Mouse (Mus musculus): ENCODE measurements around the gene Cldn16. TPM values are rescaled to one million over a fixed set of nuclear protein-coding genes. Genes with fewer than 3 reads are reported as not detected.

Gene Cldn16
- total and polyA plus RNA-seq, 3 experiments: not detected

DNA sequence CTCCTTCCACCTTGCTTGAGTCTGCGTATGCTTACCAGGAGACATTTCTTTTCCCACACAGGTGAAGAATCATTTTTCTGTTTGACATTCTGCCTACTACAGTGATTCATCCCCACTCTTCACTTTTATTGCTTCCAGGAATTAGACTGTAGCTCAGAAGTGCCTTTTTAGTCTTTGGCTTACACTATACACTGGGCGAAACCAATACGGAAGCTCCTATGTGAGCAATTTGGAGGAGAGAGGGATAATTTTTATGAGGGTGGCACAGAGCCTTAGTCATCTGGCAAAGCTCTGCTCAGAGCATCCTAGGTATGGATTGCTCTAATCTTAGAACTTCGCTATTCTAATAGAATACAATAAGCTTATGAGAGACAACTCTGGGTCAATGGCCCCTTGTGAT is 40.9 kb upstream of the Cldn16 start:
- TF ChIP-seq MYB (IDR thresholded peaks at IDR 0.05; ENCODE audit: low read depth, low read length): no peak
- H3K27ac ChIP-seq (ENCODE audit: control insufficient read depth, low read depth, low read length): no peak overlapping the region
- H3K27me3 ChIP-seq (ENCODE audit: control insufficient read depth in 1 of 2, insufficient read depth in 2 of 2, low read length in 2 of 2): peaks cover 0 to 5% of the 10 kb centered on the region in 2 experiments; a peak in 1 of 4 replicates
- H3K9ac ChIP-seq (ENCODE audit: control insufficient read depth, low read depth, low read length, poor library complexity, severe bottlenecking): no peak overlapping the region
- H3K4me1 ChIP-seq (ENCODE audit: control insufficient read depth in 1 of 2, insufficient read depth in 2 of 2, low read length in 2 of 2): no peaks in the 10 kb centered on the region
- H3K79me2 ChIP-seq (ENCODE audit: control insufficient read depth, insufficient read depth, low read length, poor library complexity): no peaks in the 10 kb centered on the region
- H3K36me3 ChIP-seq (ENCODE audit: control insufficient read depth in 1 of 2, insufficient read depth in 2 of 2, low read length in 2 of 2): no peaks in the 10 kb centered on the region
- no peaks in the 10 kb centered on the region for H3K9me3 ChIP-seq (replicated peaks; ENCODE audit: insufficient read depth, low read length)
- DNase-seq (ENCODE audit: low read depth, low spot score): no peak
- H3K4me3 ChIP-seq (ENCODE audit: control insufficient read depth in 1 of 2, insufficient read depth in 1 of 2, low read depth in 2 of 2, low read length in 2 of 2): no peak overlapping the region

DNA sequence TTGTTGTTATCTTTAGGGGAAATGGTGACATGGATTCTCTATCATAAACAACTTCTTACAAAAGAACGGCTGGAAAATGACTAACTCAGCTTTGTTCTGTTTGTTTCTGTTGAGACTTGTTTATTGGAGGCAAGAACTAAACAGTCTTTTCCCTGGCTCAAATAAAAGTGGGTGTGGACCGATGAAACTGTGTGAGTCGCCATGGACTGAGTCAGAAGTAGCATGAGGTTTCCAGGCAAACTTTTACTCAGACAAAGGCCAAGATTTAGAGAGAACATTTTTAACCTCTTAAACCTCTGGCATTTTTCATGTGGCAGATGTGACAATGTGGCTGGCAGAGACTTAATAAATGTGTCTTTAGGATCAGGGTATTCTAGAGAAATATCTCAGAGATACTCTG is 32.7 kb upstream of the Cldn16 start:
- Histone ChIP-seq H3K79me2 (ENCODE audit: control insufficient read depth, insufficient read depth, low read length, poor library complexity) (no peaks in the 10 kb centered on the region), H3K4me1 (ENCODE audit: control insufficient read depth in 1 of 2, insufficient read depth in 2 of 2, low read length in 2 of 2) (no peaks in the 10 kb centered on the region), H3K36me3 (ENCODE audit: control insufficient read depth in 1 of 2, insufficient read depth in 2 of 2, low read length in 2 of 2) (no peaks in the 10 kb centered on the region), H3K9ac (ENCODE audit: control insufficient read depth, low read depth, low read length, poor library complexity, severe bottlenecking) (no peak overlapping the region), H3K27ac (ENCODE audit: control insufficient read depth, low read depth, low read length) (no peak overlapping the region), H3K27me3 (ENCODE audit: control insufficient read depth in 1 of 2, insufficient read depth in 2 of 2, low read length in 2 of 2) (no peaks in the 10 kb centered on the region), H3K4me3 (ENCODE audit: control insufficient read depth in 1 of 2, insufficient read depth in 1 of 2, low read depth in 2 of 2, low read length in 2 of 2) (no peak overlapping the region), H3K9me3 (replicated peaks; ENCODE audit: insufficient read depth, low read length) (no peaks in the 10 kb centered on the region)
- DNase-seq (ENCODE audit: low read depth, low spot score): no peak
- TF ChIP-seq E2F4 (IDR thresholded peaks at IDR 0.05; ENCODE audit: borderline replicate concordance, low read depth, low read length): no peak
- no peak for TF ChIP-seq POLR2AphosphoS2 (IDR thresholded peaks at IDR 0.05; ENCODE audit: low read length)
- no peak for TF ChIP-seq ETS1 (IDR thresholded peaks at IDR 0.05; ENCODE audit: low read depth, low read length)
- no peak for TF ChIP-seq EP300 (IDR thresholded peaks at IDR 0.05; ENCODE audit: low read depth in 1 of 2, low read length in 2 of 2)
- no peak for TF ChIP-seq MAFK (IDR thresholded peaks at IDR 0.05; ENCODE audit: borderline replicate concordance, low read depth, low read length)
- no peak for TF ChIP-seq ELF1 (IDR thresholded peaks at IDR 0.05; ENCODE audit: low read depth, low read length)
- no peak for TF ChIP-seq MYC (IDR thresholded peaks at IDR 0.05; ENCODE audit: low read depth, low read length)
- no peak for TF ChIP-seq MAX (IDR thresholded peaks at IDR 0.05; ENCODE audit: low read length)
- no peak for TF ChIP-seq UBTF (IDR thresholded peaks at IDR 0.05; ENCODE audit: borderline replicate concordance, insufficient read depth, low read depth, low read length)
- no peak for TF ChIP-seq NELFE (IDR thresholded peaks at IDR 0.05; ENCODE audit: low read depth, low read length)
- no peak for TF ChIP-seq ZKSCAN1 (IDR thresholded peaks at IDR 0.05; ENCODE audit: low read depth, low read length)
- TF ChIP-seq ZNF384 (IDR thresholded peaks at IDR 0.05; ENCODE audit: low read depth, low read length): no peak
- TF ChIP-seq SIN3A (IDR thresholded peaks at IDR 0.05; ENCODE audit: low read length): no peak
- no peak for TF ChIP-seq SMC3 (IDR thresholded peaks at IDR 0.05; ENCODE audit: low read depth, low read length)

DNA sequence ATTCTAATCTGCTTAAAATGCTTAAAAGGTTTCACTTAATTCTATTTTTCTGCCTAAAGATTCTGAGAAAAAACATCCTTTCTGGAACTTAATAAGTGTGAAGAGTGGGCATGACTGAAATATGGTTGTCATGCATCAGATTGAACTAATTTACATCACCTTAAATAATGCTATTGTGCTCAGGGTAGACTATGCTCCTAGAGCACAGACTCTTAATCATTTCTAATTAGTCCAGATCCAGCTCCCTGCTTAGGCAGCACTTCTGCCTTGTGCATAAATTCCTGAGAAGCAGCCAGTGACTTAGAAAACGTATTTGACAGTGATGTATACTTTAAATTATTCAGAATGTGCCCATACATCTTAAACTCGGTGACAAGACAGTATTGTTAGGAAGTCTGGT is 29.4 kb upstream of the Cldn16 start:
- Histone ChIP-seq H3K27me3 (ENCODE audit: control insufficient read depth in 1 of 2, insufficient read depth in 2 of 2, low read length in 2 of 2) (no peaks in the 10 kb centered on the region), H3K9ac (ENCODE audit: control insufficient read depth, low read depth, low read length, poor library complexity, severe bottlenecking) (no peak overlapping the region), H3K36me3 (ENCODE audit: control insufficient read depth in 1 of 2, insufficient read depth in 2 of 2, low read length in 2 of 2) (no peaks in the 10 kb centered on the region), H3K4me3 (ENCODE audit: control insufficient read depth in 1 of 2, insufficient read depth in 1 of 2, low read depth in 2 of 2, low read length in 2 of 2) (no peak overlapping the region), H3K9me3 (replicated peaks; ENCODE audit: insufficient read depth, low read length) (no peaks in the 10 kb centered on the region), H3K79me2 (ENCODE audit: control insufficient read depth, insufficient read depth, low read length, poor library complexity) (no peaks in the 10 kb centered on the region), H3K27ac (ENCODE audit: control insufficient read depth, low read depth, low read length) (no peak overlapping the region), H3K4me1 (ENCODE audit: control insufficient read depth in 1 of 2, insufficient read depth in 2 of 2, low read length in 2 of 2) (no peaks in the 10 kb centered on the region)
- DNase-seq (ENCODE audit: low read depth, low spot score): no peak
- TF ChIP-seq MEF2A (IDR thresholded peaks at IDR 0.05; ENCODE audit: extremely low read depth, insufficient replicate concordance, low read depth, low read length, poor library complexity, severe bottlenecking) (no peak), MAZ (IDR thresholded peaks at IDR 0.05; ENCODE audit: low read depth, low read length) (no peak), POLR2A (IDR thresholded peaks at IDR 0.05; ENCODE audit: control insufficient read depth in 1 of 2, insufficient read depth in 1 of 2, low read depth in 1 of 2, low read length in 2 of 2, poor library complexity in 1 of 2) (no peak), ZKSCAN1 (IDR thresholded peaks at IDR 0.05; ENCODE audit: low read depth, low read length) (no peak), RAD21 (IDR thresholded peaks at IDR 0.05; ENCODE audit: low read depth, low read length) (no peak), USF1 (IDR thresholded peaks at IDR 0.05; ENCODE audit: low read depth, low read length) (no peak), POLR2AphosphoS5 (IDR thresholded peaks at IDR 0.05; ENCODE audit: borderline replicate concordance, low read depth, low read length) (no peak), MYB (IDR thresholded peaks at IDR 0.05; ENCODE audit: low read depth, low read length) (no peak), CHD1 (IDR thresholded peaks at IDR 0.05; ENCODE audit: low read depth, low read length) (no peak)
